Mouse (Mus musculus) heart, postnatal 0 days (tissue): Measurements from ENCODE around the gene Nceh1. TPM values are rescaled to one million over a fixed set of nuclear protein-coding genes. Genes with fewer than 3 reads are reported as not detected.

Experiments
- ATAC-seq: fragments of 200-750 bp; cut with Nextera tagmentation; 2 replicates; pipeline ENCODE4 v1.8.0; 2017; ENCODE audit warnings: low read depth, moderate number of reproducible peaks, moderate library complexity; ENCODE audit not compliant: insufficient read depth
- DNase-seq: peaks from one replicate; pipeline ENCODE4 v3.0.0-alpha.2; 2016; ENCODE audit warnings: low spot score
- H3K27ac ChIP-seq: fragments of 300-500 bp; sonication (generic); 2 replicates; pipeline ENCODE4 v1.5.1; 2014; ENCODE audit warnings: low read depth, mild to moderate bottlenecking
- H3K27me3 ChIP-seq: fragments of 300-500 bp; sonication (generic); 2 replicates; pipeline ENCODE4 v1.6.1; 2014; ENCODE audit warnings: low read length, mixed read lengths; ENCODE audit not compliant: control insufficient read depth, insufficient read depth
- H3K36me3 ChIP-seq: fragments of 300-500 bp; sonication (generic); replicated peaks from 2 replicates; pipeline ENCODE4 v1.6.1; 2014; ENCODE audit warnings: low read length, mixed read lengths; ENCODE audit not compliant: control insufficient read depth, insufficient read depth
- H3K4me1 ChIP-seq: fragments of 300-500 bp; sonication (generic); 2 replicates; pipeline ENCODE4 v1.6.1; 2014; ENCODE audit warnings: antibody characterized with exemption; ENCODE audit not compliant: control insufficient read depth, insufficient read depth
- H3K4me2 ChIP-seq: fragments of 300-500 bp; sonication (generic); 2 replicates; pipeline ENCODE4 v1.6.1; 2014; ENCODE audit warnings: low read depth, mild to moderate bottlenecking, low read length, moderate library complexity
- H3K4me3 ChIP-seq: fragments of 300-500 bp; sonication (generic); 2 replicates; pipeline ENCODE4 v1.5.1; 2014; ENCODE audit warnings: low read depth, low read length
- H3K9ac ChIP-seq: fragments of 300-500 bp; sonication (generic); replicated peaks from 2 replicates; pipeline ENCODE4 v1.6.1; 2014; ENCODE audit warnings: low read depth, low read length, mixed read lengths
- H3K9me3 ChIP-seq: fragments of 300-500 bp; sonication (generic); replicated peaks from 2 replicates; pipeline ENCODE4 v1.6.1; 2016; ENCODE audit warnings: low read length; ENCODE audit not compliant: control insufficient read depth
- CTCF ChIP-seq: IDR thresholded peaks from 2 replicates; pipeline ENCODE4 v1.5.1; 2016; ENCODE audit warnings: antibody characterized with exemption, control low read depth, low read depth
- EP300 ChIP-seq: IDR thresholded peaks from 2 replicates; pipeline ENCODE4 v1.6.1; 2016; ENCODE audit warnings: antibody characterized with exemption, low read depth
- WGBS: fragments of 180-500 bp; shearing (Covaris S2); extraction: QIAGEN DNeasy Blood & Tissue Kit; methylation state at CpG from one replicate; pipeline ENCODE4 v1.1.7; 2014; 5-methylcytosine and 5-hydroxymethylcytosine counted together
- polyA plus RNA-seq: library from polyadenylated mRNA; unstranded; fragments of >200 nt; fragmentation: Nextera tagmentation; extraction: Ambion mirVana; gene quantifications from 2 replicates; pipeline ENCODE4 v1.2.1, GENCODE M21; 2015
- total RNA-seq: library from RNA; depleted of rRNA; stranded (reverse); fragments of >200 nt; gene quantifications from 2 replicates; pipeline ENCODE4 v1.2.3, GENCODE M21; 2014; ENCODE audit warnings: low replicate concordance

Nceh1 gene
- total and polyA plus RNA-seq, 2 experiments from 2014 or later, result 67.7 to 81.0 TPM

DNA sequence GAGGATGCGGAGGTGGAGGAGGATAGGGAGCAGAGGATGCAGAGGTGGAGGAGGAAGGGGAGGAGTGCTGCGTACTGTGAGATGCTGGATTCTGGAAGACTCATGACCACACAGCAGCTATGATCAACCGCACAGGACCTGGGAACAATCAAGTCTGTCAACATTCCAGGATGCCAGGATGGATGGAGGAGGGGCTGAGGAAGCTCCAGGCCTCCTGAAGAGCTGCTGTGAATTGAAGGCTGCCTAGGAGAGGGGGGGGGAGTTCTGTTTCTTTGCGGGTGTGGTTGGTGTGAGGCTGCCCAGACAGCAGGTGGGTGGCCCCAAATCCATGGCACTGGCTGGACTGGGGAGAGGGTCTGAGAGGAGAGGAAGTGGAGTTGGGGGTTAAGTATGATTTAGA lies 23.9 kb upstream of the Nceh1 start:
- Histone ChIP-seq H3K4me1 (peaks cover 18% of the 10 kb centered on the region), H3K36me3 (no peaks in the 10 kb centered on the region), H3K4me3 (no peak overlapping the region), H3K27me3 (no peaks in the 10 kb centered on the region), H3K27ac (no peak overlapping the region), H3K9ac (no peak overlapping the region), H3K9me3 (no peaks in the 10 kb centered on the region), H3K4me2 (no peak overlapping the region)
- TF ChIP-seq EP300 (no peak), CTCF (no peak)
- ATAC-seq (no peak), DNase-seq (no peak)
- WGBS, result 31% methylated on average over 4 of the region's 4 CpGs

DNA sequence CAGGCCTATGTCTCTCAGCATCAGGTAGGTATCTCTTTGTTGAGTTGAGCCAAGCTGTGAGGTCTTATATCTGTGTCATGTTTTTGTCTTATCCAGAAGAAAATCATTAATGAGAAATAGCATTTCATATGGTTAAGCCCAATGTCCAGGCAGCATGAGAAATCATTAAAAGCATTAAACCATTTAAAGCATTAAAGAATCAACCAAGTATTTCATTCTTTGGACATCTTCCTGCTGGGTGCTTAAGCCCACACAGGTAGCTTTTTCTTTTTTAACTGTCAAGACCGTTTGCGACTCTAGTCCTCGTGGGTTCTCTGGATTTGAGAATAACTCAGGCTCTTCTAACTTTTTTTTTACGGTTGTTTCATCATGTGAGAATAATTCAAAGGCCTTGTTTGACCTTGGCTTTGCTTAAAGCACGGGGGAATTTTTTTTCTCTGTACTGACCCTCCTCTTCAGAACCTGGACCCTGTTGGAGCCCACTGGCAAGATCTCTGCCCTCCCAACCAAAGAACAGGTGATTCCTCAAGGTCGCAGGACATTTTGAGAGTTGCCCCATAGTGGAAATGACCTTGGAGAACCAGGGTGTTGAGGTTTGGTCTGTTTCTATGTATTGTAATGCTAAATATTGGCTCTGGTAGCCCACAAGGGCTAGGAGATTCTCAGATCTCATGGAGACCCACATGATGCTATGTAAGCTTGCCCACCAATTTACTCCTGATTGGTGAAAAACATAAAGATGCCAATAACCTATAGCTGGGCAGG lies 20.9 kb upstream of the Nceh1 start:
- Histone ChIP-seq H3K27me3 (no peaks in the 10 kb centered on the region), H3K36me3 (no peaks in the 10 kb centered on the region), H3K9me3 (no peaks in the 10 kb centered on the region), H3K9ac (no peak overlapping the region), H3K4me1 (no peaks in the 10 kb centered on the region), H3K4me2 (no peak overlapping the region), H3K4me3 (no peak overlapping the region), H3K27ac (no peak overlapping the region)
- DNase-seq (no peak), ATAC-seq (no peak)
- TF ChIP-seq EP300 (no peak), CTCF (no peak)
- 86% methylated on average over 6 of the region's 6 CpGs for WGBS

DNA sequence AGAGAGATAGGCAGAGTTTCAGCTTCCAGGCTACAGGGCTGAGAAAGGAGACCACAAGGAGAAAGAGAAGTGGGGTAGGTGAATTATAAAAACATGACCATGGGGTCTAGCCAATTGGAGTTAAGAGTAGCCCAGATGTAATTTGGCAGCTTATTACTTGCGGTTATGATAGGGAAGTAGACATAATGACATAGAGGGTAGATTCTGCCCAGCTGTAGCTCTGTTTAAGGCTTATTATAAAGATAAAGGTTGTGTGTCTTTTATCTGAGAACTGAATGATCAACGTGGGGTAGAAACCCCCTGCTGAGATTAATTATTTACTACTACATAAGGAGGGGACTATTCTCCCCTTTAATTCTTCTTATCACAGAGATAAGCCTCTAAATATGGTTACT lies 20.4 kb upstream of the Nceh1 start:
- no peaks in the 10 kb centered on the region for H3K4me1 ChIP-seq
- no peak for TF ChIP-seq EP300
- TF ChIP-seq CTCF, result no peak
- WGBS, result 48% methylated on average over 2 of the region's 2 CpGs

DNA sequence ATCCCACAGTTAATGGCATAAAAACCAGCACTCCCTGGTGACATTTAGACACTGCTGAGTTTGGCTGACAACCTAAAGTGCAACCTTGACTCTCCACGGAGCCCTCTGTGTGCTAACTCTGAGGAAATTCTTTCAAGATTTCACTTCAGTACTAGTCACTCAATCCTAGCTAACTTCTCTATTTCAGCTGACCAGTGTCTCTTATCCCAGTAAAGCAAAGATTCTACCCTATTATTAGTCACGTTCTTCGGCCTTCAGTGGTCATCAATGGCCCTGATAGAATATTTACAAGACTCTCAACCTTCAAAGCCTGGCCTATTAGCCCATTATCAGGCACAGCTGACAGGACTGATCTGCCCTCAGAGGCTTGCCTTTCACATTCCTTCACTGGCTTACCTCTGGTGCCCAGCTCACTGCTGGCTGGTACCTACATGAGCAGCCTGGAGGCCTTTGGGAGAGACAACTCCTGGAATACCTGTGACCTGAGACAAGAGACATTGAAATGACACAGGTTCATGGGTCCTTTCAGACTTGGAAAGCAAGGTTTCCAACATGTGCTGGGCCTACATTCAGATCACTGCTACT lies 17.2 kb upstream of the Nceh1 start:
- Histone ChIP-seq H3K4me2 (no peak overlapping the region), H3K27me3 (no peaks in the 10 kb centered on the region), H3K36me3 (no peaks in the 10 kb centered on the region), H3K4me1 (no peaks in the 10 kb centered on the region), H3K9me3 (no peaks in the 10 kb centered on the region), H3K27ac (no peak overlapping the region), H3K4me3 (no peak overlapping the region), H3K9ac (no peak overlapping the region)
- no peak for ATAC-seq
- TF ChIP-seq EP300 (no peak), CTCF (no peak)
- WGBS, result 69% methylated on average over 3 of the region's 3 CpGs
- DNase-seq, result no peak

More for the DNA sequence above, 20.4 kb upstream of the Nceh1 start:
- H3K36me3 ChIP-seq, result no peaks in the 10 kb centered on the region
- no peak overlapping the region for H3K4me2 ChIP-seq
- H3K4me3 ChIP-seq, result no peak overlapping the region
- no peak overlapping the region for H3K9ac ChIP-seq
- no peak for DNase-seq
- H3K27ac ChIP-seq, result no peak overlapping the region
- no peaks in the 10 kb centered on the region for H3K9me3 ChIP-seq
- no peak for ATAC-seq
- H3K27me3 ChIP-seq, result no peaks in the 10 kb centered on the region

DNA sequence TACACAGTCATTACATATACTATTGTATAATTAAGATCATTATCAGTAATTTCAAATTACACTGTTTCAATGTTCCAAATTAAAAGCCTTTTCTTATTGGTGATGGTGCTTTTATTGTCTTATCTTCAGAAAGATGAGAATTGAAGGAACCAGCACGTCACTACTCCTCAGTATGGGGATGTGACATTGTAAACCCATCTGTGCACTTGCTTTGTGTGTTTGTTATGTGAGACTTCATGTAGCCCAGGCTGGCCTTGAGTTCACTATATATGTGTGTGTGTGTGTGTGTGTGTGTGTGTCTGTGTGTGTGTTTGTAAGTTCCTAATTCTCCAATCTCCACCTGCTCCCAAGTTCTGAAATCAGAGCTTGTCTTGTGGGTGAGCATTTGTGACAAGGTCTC lies 12.5 kb upstream of the Nceh1 start:
- WGBS, result 71% methylated on average over 1 of the region's 1 CpGs
- Histone ChIP-seq H3K9me3 (no peaks in the 10 kb centered on the region), H3K4me2 (no peak overlapping the region), H3K27ac (no peak overlapping the region), H3K27me3 (no peaks in the 10 kb centered on the region), H3K4me1 (no peaks in the 10 kb centered on the region), H3K9ac (no peak overlapping the region), H3K36me3 (no peaks in the 10 kb centered on the region), H3K4me3 (no peak overlapping the region)
- ATAC-seq (no peak), DNase-seq (no peak)
- TF ChIP-seq CTCF (no peak), EP300 (no peak)

DNA sequence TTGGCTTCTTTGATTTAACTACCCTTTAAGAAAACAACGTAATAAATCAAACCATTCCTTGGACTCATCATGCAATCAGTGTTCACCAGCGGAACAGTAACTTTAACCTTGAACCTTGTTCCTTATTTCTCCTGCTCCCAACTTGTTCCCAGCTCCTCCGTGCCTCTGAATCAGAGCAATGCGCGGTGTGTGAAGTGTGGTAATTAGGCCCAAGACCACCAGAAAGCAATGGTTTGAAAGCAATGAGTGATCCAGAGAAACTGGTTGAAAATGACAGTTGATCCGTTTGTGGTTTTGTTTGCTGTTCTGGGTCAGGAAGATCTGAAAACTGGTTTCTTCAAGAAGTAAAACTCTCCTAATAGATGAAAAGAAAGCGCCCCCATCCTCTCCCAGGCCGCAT lies 3.1 kb upstream of the Nceh1 start:
- H3K36me3 ChIP-seq, result no peaks in the 10 kb centered on the region
- no peaks in the 10 kb centered on the region for H3K9me3 ChIP-seq
- H3K4me1 ChIP-seq, result no peaks in the 10 kb centered on the region
- WGBS, result 83% methylated on average over 8 of the region's 8 CpGs
- TF ChIP-seq EP300 (no peak), CTCF (no peak)
- H3K27me3 ChIP-seq, result no peaks in the 10 kb centered on the region
- H3K9ac ChIP-seq, result no peak overlapping the region
- DNase-seq (no peak), ATAC-seq (no peak)
- H3K27ac ChIP-seq, result no peak overlapping the region
- H3K4me3 ChIP-seq, result no peak overlapping the region
- H3K4me2 ChIP-seq, result no peak overlapping the region
